Mouse (Mus musculus) neural tube, embryonic 13.5 days (tissue): Measurements from ENCODE around the gene Npas3. TPM values are rescaled to one million over a fixed set of nuclear protein-coding genes. Genes with fewer than 3 reads are reported as not detected.

Source experiments
- ATAC-seq: fragments of 200-750 bp; cut with Nextera tagmentation; 2 replicates; pipeline ENCODE4 v1.8.0; 2017; ENCODE audit warnings: low read depth, mild to moderate bottlenecking, moderate TSS enrichment, moderate library complexity
- H3K27ac ChIP-seq: fragments of 300-500 bp; sonication (generic); replicated peaks from 2 replicates; pipeline ENCODE4 v1.5.1; 2015; ENCODE audit warnings: moderate library complexity, mild to moderate bottlenecking, inconsistent platforms
- H3K27me3 ChIP-seq: fragments of 300-500 bp; sonication (generic); 2 replicates; pipeline ENCODE4 v1.6.1; 2015; ENCODE audit warnings: mild to moderate bottlenecking, inconsistent platforms
- H3K36me3 ChIP-seq: fragments of 300-500 bp; sonication (generic); 2 replicates; pipeline ENCODE4 v1.6.1; 2015; ENCODE audit warnings: mild to moderate bottlenecking, inconsistent platforms
- H3K4me1 ChIP-seq: fragments of 300-500 bp; sonication (generic); replicated peaks from 2 replicates; pipeline ENCODE4 v1.6.1; 2015; ENCODE audit warnings: inconsistent platforms
- H3K4me2 ChIP-seq: fragments of 300-500 bp; sonication (generic); 2 replicates; pipeline ENCODE4 v1.6.1; 2015; ENCODE audit warnings: inconsistent platforms, mild to moderate bottlenecking, moderate library complexity
- H3K4me3 ChIP-seq: fragments of 300-500 bp; sonication (generic); 2 replicates; pipeline ENCODE4 v1.5.1; 2015; ENCODE audit warnings: mild to moderate bottlenecking, inconsistent platforms
- H3K9ac ChIP-seq: fragments of 300-500 bp; sonication (generic); 2 replicates; pipeline ENCODE4 v1.6.1; 2015; ENCODE audit warnings: moderate library complexity, mild to moderate bottlenecking, inconsistent platforms
- H3K9me3 ChIP-seq: fragments of 300-500 bp; sonication (generic); 2 replicates; pipeline ENCODE4 v1.6.1; 2016; ENCODE audit warnings: inconsistent platforms
- WGBS: fragments of 180-500 bp; shearing (Covaris S2); methylation state at CpG from one replicate; pipeline ENCODE4 v1.1.7; 2015; 5-methylcytosine and 5-hydroxymethylcytosine counted together
- polyA plus RNA-seq: library from polyadenylated mRNA; unstranded; fragments of >200 nt; fragmentation: Nextera tagmentation; extraction: Ambion mirVana; gene quantifications from 2 replicates; pipeline ENCODE4 v1.2.1, GENCODE M21; 2015

Gene Npas3
- polyA plus RNA-seq, 1 experiment from 2014 or later = 21.8 TPM

- H3K27ac ChIP-seq = 0 out of 2 replicates have a peak overlapping the region, but pooled peaks have one; percentile 33
- no peak for ATAC-seq
- 42% methylated on average over 3 of the region's 3 CpGs for WGBS
Measured at GRCm38 (mm10) chr12:53331800-53332199, 83.3 kb downstream of the Npas3 start.

GRCm38 (mm10) chr12:53333251-53333650 is 84.8 kb downstream of the Npas3 start:
- H3K27ac ChIP-seq = no peak overlapping the region
- H3K4me2 ChIP-seq = no peak overlapping the region
- WGBS = 80% methylated on average over 2 of the region's 2 CpGs
- no peak for ATAC-seq
- H3K9me3 ChIP-seq = no peaks in the 10 kb centered on the region
- H3K4me1 ChIP-seq = peaks cover 51% of the 10 kb centered on the region
- no peak overlapping the region for H3K4me3 ChIP-seq
- H3K9ac ChIP-seq = no peak overlapping the region
- no peaks in the 10 kb centered on the region for H3K36me3 ChIP-seq
- peaks cover 3% of the 10 kb centered on the region; the same call in 1 of the 2 replicates for H3K27me3 ChIP-seq

More at GRCm38 (mm10) chr12:53331800-53332199, 83.3 kb downstream of the Npas3 start:
- H3K4me1 ChIP-seq = peaks cover 49% of the 10 kb centered on the region
- no peaks in the 10 kb centered on the region for H3K36me3 ChIP-seq
- H3K9me3 ChIP-seq = no peaks in the 10 kb centered on the region
- H3K4me3 ChIP-seq = no peak overlapping the region
- peak overlapping the region; percentile 21; the same call in 1 of the 2 replicates for H3K4me2 ChIP-seq
- peaks cover 3% of the 10 kb centered on the region; the same call in 1 of the 2 replicates for H3K27me3 ChIP-seq
- no peak overlapping the region for H3K9ac ChIP-seq

- 15% methylated on average over 14 of the region's 14 CpGs for WGBS
- Histone ChIP-seq H3K4me1 (peaks cover 28% of the 10 kb centered on the region), H3K9ac (0 out of 2 replicates have a peak overlapping the region, but pooled peaks have one; percentile 8), H3K36me3 (no peaks in the 10 kb centered on the region), H3K4me3 (no peak overlapping the region), H3K4me2 (peak overlapping the region; percentile 28; the same call in 1 of the 2 replicates), H3K27ac (peak overlapping the region; percentile 59; the same call in 1 of the 2 replicates), H3K27me3 (no peaks in the 10 kb centered on the region), H3K9me3 (no peaks in the 10 kb centered on the region)
- ATAC-seq = peak; percentile 46; the same call in 1 of the 2 replicates
Measured at GRCm38 (mm10) chr12:53338349-53338948, 90.0 kb downstream of the Npas3 start.

GRCm38 (mm10) chr12:53342741-53343140 is 94.3 kb downstream of the Npas3 start:
- no peak for ATAC-seq
- Histone ChIP-seq H3K27me3 (no peaks in the 10 kb centered on the region), H3K4me3 (no peak overlapping the region), H3K27ac (no peak overlapping the region), H3K4me2 (no peak overlapping the region), H3K36me3 (no peaks in the 10 kb centered on the region), H3K4me1 (peaks cover 18% of the 10 kb centered on the region), H3K9me3 (no peaks in the 10 kb centered on the region), H3K9ac (no peak overlapping the region)
- 60% methylated on average over 9 of the region's 9 CpGs for WGBS

GRCm38 (mm10) chr12:53351860-53352259 is 103.4 kb downstream of the Npas3 start:
- Histone ChIP-seq H3K27ac (no peak overlapping the region), H3K36me3 (no peaks in the 10 kb centered on the region), H3K27me3 (no peaks in the 10 kb centered on the region), H3K9ac (no peak overlapping the region), H3K4me1 (peaks cover 20% of the 10 kb centered on the region), H3K4me3 (no peak overlapping the region), H3K9me3 (no peaks in the 10 kb centered on the region), H3K4me2 (no peak overlapping the region)
- WGBS = 59% methylated on average over 7 of the region's 7 CpGs
- ATAC-seq = no peak

GRCm38 (mm10) chr12:53365751-53366150 is 117.3 kb downstream of the Npas3 start:
- H3K27ac ChIP-seq = no peak overlapping the region
- no peak for ATAC-seq
- no peak overlapping the region for H3K4me3 ChIP-seq
- H3K27me3 ChIP-seq = no peaks in the 10 kb centered on the region
- H3K9me3 ChIP-seq = no peaks in the 10 kb centered on the region
- no peaks in the 10 kb centered on the region for H3K36me3 ChIP-seq
- H3K4me1 ChIP-seq = peaks cover 8% of the 10 kb centered on the region; the same call in 1 of the 2 replicates
- no peak overlapping the region for H3K9ac ChIP-seq
- no peak overlapping the region for H3K4me2 ChIP-seq
- WGBS = 89% methylated on average over 5 of the region's 5 CpGs

- Histone ChIP-seq H3K4me2 (no peak overlapping the region), H3K4me1 (peaks cover 9% of the 10 kb centered on the region), H3K27me3 (no peaks in the 10 kb centered on the region), H3K4me3 (no peak overlapping the region), H3K36me3 (no peaks in the 10 kb centered on the region), H3K27ac (no peak overlapping the region), H3K9me3 (no peaks in the 10 kb centered on the region), H3K9ac (no peak overlapping the region)
- WGBS = 61% methylated on average over 8 of the region's 8 CpGs
- no peak for ATAC-seq
Measured at GRCm38 (mm10) chr12:53384851-53385250, 136.4 kb downstream of the Npas3 start.

- no peak overlapping the region for H3K4me3 ChIP-seq
- H3K4me1 ChIP-seq = peaks cover 45% of the 10 kb centered on the region
- no peaks in the 10 kb centered on the region for H3K9me3 ChIP-seq
- no peak overlapping the region for H3K9ac ChIP-seq
- H3K27me3 ChIP-seq = no peaks in the 10 kb centered on the region
- no peak overlapping the region for H3K27ac ChIP-seq
- ATAC-seq = no peak
- no peak overlapping the region for H3K4me2 ChIP-seq
- no peaks in the 10 kb centered on the region for H3K36me3 ChIP-seq
- 35% methylated on average over 4 of the region's 4 CpGs for WGBS
Measured at GRCm38 (mm10) chr12:53405856-53406255, 157.4 kb downstream of the Npas3 start.

GRCm38 (mm10) chr12:53407776-53408175 is 159.3 kb downstream of the Npas3 start:
- ATAC-seq = no peak
- 0 out of 2 replicates have a peak overlapping the region, but pooled peaks have one; percentile 11 for H3K4me2 ChIP-seq
- no peaks in the 10 kb centered on the region for H3K36me3 ChIP-seq
- no peak overlapping the region for H3K9ac ChIP-seq
- no peaks in the 10 kb centered on the region for H3K9me3 ChIP-seq
- no peak overlapping the region for H3K4me3 ChIP-seq
- peaks cover 45% of the 10 kb centered on the region for H3K4me1 ChIP-seq
- 0 out of 2 replicates have a peak overlapping the region, but pooled peaks have one; percentile 42 for H3K27ac ChIP-seq
- 11% methylated on average over 3 of the region's 3 CpGs for WGBS
- no peaks in the 10 kb centered on the region for H3K27me3 ChIP-seq

GRCm38 (mm10) chr12:53409711-53410110 is 161.2 kb downstream of the Npas3 start:
- Histone ChIP-seq H3K9ac (no peak overlapping the region), H3K4me2 (no peak overlapping the region), H3K9me3 (no peaks in the 10 kb centered on the region), H3K4me1 (peaks cover 45% of the 10 kb centered on the region), H3K27ac (no peak overlapping the region), H3K4me3 (no peak overlapping the region), H3K36me3 (no peaks in the 10 kb centered on the region), H3K27me3 (no peaks in the 10 kb centered on the region)
- WGBS = 91% methylated on average over 4 of the region's 4 CpGs
- ATAC-seq = no peak

GRCm38 (mm10) chr12:53410647-53411046 is 162.2 kb downstream of the Npas3 start:
- WGBS = 64% methylated on average over 2 of the region's 2 CpGs
- Histone ChIP-seq H3K9me3 (no peaks in the 10 kb centered on the region), H3K4me1 (peaks cover 37% of the 10 kb centered on the region), H3K4me2 (no peak overlapping the region), H3K27ac (no peak overlapping the region), H3K36me3 (no peaks in the 10 kb centered on the region), H3K4me3 (no peak overlapping the region), H3K27me3 (no peaks in the 10 kb centered on the region), H3K9ac (no peak overlapping the region)
- ATAC-seq = no peak

GRCm38 (mm10) chr12:53416096-53416495 is 167.6 kb downstream of the Npas3 start:
- no peaks in the 10 kb centered on the region for H3K36me3 ChIP-seq
- no peak overlapping the region for H3K27ac ChIP-seq
- H3K9me3 ChIP-seq = no peaks in the 10 kb centered on the region
- ATAC-seq = no peak
- no peaks in the 10 kb centered on the region for H3K27me3 ChIP-seq
- WGBS = 59% methylated on average over 4 of the region's 4 CpGs
- no peak overlapping the region for H3K9ac ChIP-seq
- no peak overlapping the region for H3K4me2 ChIP-seq
- H3K4me3 ChIP-seq = no peak overlapping the region
- peaks cover 9% of the 10 kb centered on the region; the same call in 1 of the 2 replicates for H3K4me1 ChIP-seq

- Histone ChIP-seq H3K9ac (no peak overlapping the region), H3K4me2 (no peak overlapping the region), H3K4me1 (peaks cover 17% of the 10 kb centered on the region), H3K27me3 (no peaks in the 10 kb centered on the region), H3K36me3 (no peaks in the 10 kb centered on the region), H3K27ac (no peak overlapping the region), H3K4me3 (no peak overlapping the region), H3K9me3 (no peaks in the 10 kb centered on the region)
- no peak for ATAC-seq
- WGBS = 70% methylated on average over 4 of the region's 4 CpGs
Measured at GRCm38 (mm10) chr12:53421701-53422100, 173.2 kb downstream of the Npas3 start.
